Mouse (Mus musculus) stomach, postnatal 0 days (tissue): ENCODE results near the gene Irf1. TPM values are rescaled to one million over a fixed set of nuclear protein-coding genes. Genes with fewer than 3 reads are reported as not detected.
A peak's percentile ranks its signal among the peaks of the same experiment; 100 is the strongest.

Experiments used
- ATAC-seq: fragments of 200-750 bp; cut with Nextera tagmentation; 2 replicates; pipeline ENCODE4 v1.8.0; 2017; ENCODE audit not compliant: low FRiP score, low TSS enrichment
- DNase-seq: peaks from one replicate; pipeline ENCODE4 v3.0.0-alpha.2; 2016; ENCODE audit warnings: low spot score
- H3K27ac ChIP-seq: fragments of 300-500 bp; sonication (generic); replicated peaks from 2 replicates; pipeline ENCODE4 v1.5.1; 2014; ENCODE audit warnings: mild to moderate bottlenecking, control low read depth
- H3K27me3 ChIP-seq: fragments of 300-500 bp; sonication (generic); 2 replicates; pipeline ENCODE4 v1.6.1; 2014; ENCODE audit warnings: low read length; ENCODE audit not compliant: control insufficient read depth, insufficient read depth
- H3K36me3 ChIP-seq: fragments of 300-500 bp; sonication (generic); 2 replicates; pipeline ENCODE4 v1.6.1; 2014; ENCODE audit warnings: low read length, mixed read lengths; ENCODE audit not compliant: control insufficient read depth, insufficient read depth
- H3K4me1 ChIP-seq: fragments of 300-500 bp; sonication (generic); replicated peaks from 2 replicates; pipeline ENCODE4 v1.6.1; 2014; ENCODE audit warnings: antibody characterized with exemption; ENCODE audit not compliant: control insufficient read depth, insufficient read depth
- H3K4me2 ChIP-seq: fragments of 300-500 bp; sonication (generic); replicated peaks from 2 replicates; pipeline ENCODE4 v1.6.1; 2014; ENCODE audit warnings: low read depth, mild to moderate bottlenecking, control low read depth, moderate library complexity
- H3K4me3 ChIP-seq: fragments of 300-500 bp; sonication (generic); 2 replicates; pipeline ENCODE4 v1.5.1; 2014; ENCODE audit warnings: low read depth, low read length, control low read depth
- H3K9ac ChIP-seq: fragments of 300-500 bp; sonication (generic); 2 replicates; pipeline ENCODE4 v1.6.1; 2014; ENCODE audit warnings: mild to moderate bottlenecking, low read length, control low read depth, mixed read lengths
- H3K9me3 ChIP-seq: fragments of 300-500 bp; sonication (generic); 2 replicates; pipeline ENCODE4 v1.6.1; 2016; ENCODE audit warnings: low read length; ENCODE audit not compliant: control insufficient read depth
- CTCF ChIP-seq: IDR thresholded peaks from 2 replicates; pipeline ENCODE4 v1.5.1; 2016; ENCODE audit warnings: antibody characterized with exemption, low read depth, mild to moderate bottlenecking, moderate library complexity
- EP300 ChIP-seq: optimal IDR thresholded peaks from 2 replicates; pipeline ENCODE3; 2016; ENCODE audit warnings: antibody characterized with exemption
- WGBS: fragments of 180-500 bp; shearing (Covaris S2); extraction: QIAGEN DNeasy Blood & Tissue Kit; methylation state at CpG from one replicate; pipeline ENCODE4 v1.1.7; 2014; 5-methylcytosine and 5-hydroxymethylcytosine counted together
- polyA plus RNA-seq: library from polyadenylated mRNA; unstranded; fragments of >200 nt; fragmentation: Nextera tagmentation; extraction: Ambion mirVana; gene quantifications from 2 replicates; pipeline ENCODE4 v1.2.1, GENCODE M21; 2015

The Irf1 gene
- polyA plus RNA-seq, 1 experiment from 2014 or later = 25.7 TPM

DNA sequence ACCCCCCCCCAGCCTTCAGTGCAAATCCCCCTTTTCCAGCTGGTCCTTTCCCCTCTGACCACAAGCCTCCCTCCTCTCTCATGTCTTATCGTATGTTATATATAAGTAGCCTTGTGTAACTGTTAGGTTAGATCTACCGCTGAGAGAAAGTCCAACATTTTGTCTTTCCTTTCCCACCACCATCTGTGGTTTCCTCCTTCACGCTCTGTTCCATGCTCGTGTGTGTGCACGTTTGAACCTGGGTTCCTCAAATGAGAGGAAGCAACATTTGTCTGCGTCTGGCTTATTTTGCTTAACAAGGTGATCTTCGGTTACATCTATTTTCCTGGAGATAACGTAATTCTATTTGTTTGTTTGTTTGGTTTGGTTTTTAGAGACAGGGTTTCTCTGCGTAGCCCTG, 21.8 kb upstream of the Irf1 start:
- Histone ChIP-seq H3K9ac (no peak overlapping the region), H3K27ac (no peak overlapping the region), H3K9me3 (no peaks in the 10 kb centered on the region), H3K4me1 (no peaks in the 10 kb centered on the region), H3K27me3 (no peaks in the 10 kb centered on the region), H3K36me3 (no peaks in the 10 kb centered on the region), H3K4me3 (no peak overlapping the region), H3K4me2 (no peak overlapping the region)
- TF ChIP-seq EP300 = no peak
- TF ChIP-seq CTCF = no peak
- no peak for DNase-seq
- ATAC-seq = no peak
- 84% methylated on average over 9 of the region's 9 CpGs for WGBS

DNA sequence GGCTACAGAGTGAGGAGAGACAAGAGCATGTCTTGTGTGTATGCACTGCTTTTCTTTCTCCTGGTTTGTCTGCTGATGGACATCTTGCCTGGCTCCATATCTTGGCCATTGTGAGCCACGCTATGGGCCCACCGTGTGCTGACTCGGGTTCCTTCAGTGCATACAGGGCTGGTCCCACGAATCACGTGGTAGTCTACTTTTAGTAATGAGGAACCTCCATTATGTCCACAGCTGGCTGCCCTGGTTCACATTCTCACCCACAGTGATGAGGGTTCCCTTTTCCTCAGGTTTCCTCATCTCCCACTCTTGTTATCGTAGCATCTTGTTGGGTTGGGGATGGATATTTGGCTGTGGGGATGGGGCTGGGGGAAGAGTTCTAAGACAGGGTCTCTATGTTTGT, 21.2 kb upstream of the Irf1 start:
- TF ChIP-seq EP300 (no peak), CTCF (no peak)
- ATAC-seq = no peak
- H3K27ac ChIP-seq = no peak overlapping the region
- H3K9me3 ChIP-seq = no peaks in the 10 kb centered on the region
- no peak overlapping the region for H3K4me2 ChIP-seq
- no peaks in the 10 kb centered on the region for H3K4me1 ChIP-seq
- no peak overlapping the region for H3K4me3 ChIP-seq
- no peak for DNase-seq
- no peaks in the 10 kb centered on the region for H3K27me3 ChIP-seq
- no peak overlapping the region for H3K9ac ChIP-seq
- H3K36me3 ChIP-seq = no peaks in the 10 kb centered on the region
- 85% methylated on average over 6 of the region's 6 CpGs for WGBS

DNA sequence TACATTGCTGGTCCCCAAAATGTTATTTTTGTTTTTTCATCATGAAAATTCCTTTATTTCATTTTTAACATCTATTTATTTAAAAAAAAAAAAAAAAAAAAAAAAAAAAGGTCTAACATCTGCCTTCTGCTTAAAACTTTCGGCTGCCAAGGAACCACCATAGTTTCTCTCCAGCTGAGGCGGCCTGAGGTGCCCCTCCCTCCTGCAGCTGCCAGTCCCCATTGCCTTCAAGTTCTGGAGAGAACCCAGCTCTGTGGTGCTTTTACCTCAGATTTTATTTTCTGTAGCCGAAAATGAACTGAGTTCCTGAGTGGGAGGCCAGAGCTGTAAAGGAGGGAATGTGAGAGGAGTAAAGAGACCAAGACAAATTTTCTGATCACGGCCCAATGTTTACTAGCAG, 20.5 kb upstream of the Irf1 start:
- no peaks in the 10 kb centered on the region for H3K4me1 ChIP-seq
- TF ChIP-seq CTCF = no peak
- no peak for TF ChIP-seq EP300
- H3K4me3 ChIP-seq = no peak overlapping the region
- no peaks in the 10 kb centered on the region for H3K27me3 ChIP-seq
- ATAC-seq (no peak), DNase-seq (no peak)
- no peaks in the 10 kb centered on the region for H3K36me3 ChIP-seq
- no peak overlapping the region for H3K9ac ChIP-seq
- no peaks in the 10 kb centered on the region for H3K9me3 ChIP-seq
- WGBS = 57% methylated on average over 4 of the region's 4 CpGs
- no peak overlapping the region for H3K27ac ChIP-seq
- no peak overlapping the region for H3K4me2 ChIP-seq

DNA sequence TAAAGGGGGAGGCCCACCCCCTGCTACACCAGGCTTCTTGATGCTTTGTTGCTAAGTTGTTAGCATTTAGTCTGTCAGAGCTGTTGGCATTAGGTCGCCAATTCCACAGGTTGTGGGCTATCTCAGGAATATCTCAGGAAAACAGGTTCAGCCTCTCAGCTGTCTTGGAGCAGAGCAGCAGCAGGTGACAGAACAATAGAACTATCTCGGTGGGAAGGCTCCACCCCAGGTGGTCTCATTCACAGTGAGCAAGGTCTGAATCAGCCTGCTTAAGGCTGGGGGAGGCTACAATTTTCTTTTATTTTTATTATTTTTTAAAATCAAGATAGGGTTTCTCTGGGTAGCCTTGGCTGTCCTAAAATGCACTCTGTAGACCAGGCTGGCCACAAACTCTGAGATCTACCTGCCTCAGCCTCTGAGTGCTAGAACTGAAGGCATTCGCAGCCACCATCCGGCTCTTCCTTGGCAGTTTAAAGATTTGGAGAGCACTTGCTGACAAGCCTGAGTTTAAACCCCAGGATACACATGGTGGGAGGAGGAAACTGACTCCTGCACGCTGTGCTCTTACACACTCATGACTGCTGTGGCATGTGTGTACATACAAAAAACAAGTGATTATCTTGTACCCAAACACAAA, 20.0 kb upstream of the Irf1 start:
- ATAC-seq (no peak), DNase-seq (no peak)
- Histone ChIP-seq H3K4me3 (no peak overlapping the region), H3K4me1 (no peaks in the 10 kb centered on the region), H3K27ac (no peak overlapping the region), H3K27me3 (no peaks in the 10 kb centered on the region), H3K9me3 (no peaks in the 10 kb centered on the region), H3K4me2 (no peak overlapping the region), H3K9ac (no peak overlapping the region), H3K36me3 (no peaks in the 10 kb centered on the region)
- whole genome bisulfite sequencing = 55% methylated on average over 5 of the region's 5 CpGs
- no peak for TF ChIP-seq CTCF

DNA sequence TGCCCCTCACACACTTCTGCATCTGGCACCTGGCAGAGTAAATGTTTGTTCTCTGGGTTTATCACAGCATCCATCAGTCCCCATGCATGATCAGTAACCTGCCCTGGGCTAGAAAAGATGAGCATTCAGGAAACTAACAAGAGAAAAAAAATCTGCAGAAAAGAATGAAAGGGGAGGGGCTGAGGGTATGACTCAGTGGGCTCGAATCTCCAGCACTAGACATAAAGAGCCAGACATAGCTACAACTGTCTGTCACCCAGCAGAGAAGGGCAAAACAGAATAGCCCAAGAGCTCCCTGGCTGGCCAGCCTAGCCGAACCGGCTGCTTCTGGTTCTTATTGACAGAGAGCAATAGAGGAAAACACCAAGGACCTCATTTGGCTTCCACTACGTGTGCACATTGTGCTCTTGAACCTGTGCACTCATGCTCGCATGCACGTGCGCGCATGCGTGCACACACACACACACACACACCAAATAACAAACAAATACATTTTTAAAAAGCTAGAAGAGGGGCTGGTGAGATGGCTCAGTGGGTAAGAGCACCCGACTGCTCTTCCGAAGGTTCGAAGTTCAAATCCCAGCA, 14.7 kb upstream of the Irf1 start:
- Histone ChIP-seq H3K27me3 (no peaks in the 10 kb centered on the region), H3K4me3 (no peak overlapping the region), H3K27ac (no peak overlapping the region), H3K4me1 (peaks cover 11% of the 10 kb centered on the region), H3K36me3 (no peaks in the 10 kb centered on the region), H3K9me3 (no peaks in the 10 kb centered on the region), H3K9ac (no peak overlapping the region), H3K4me2 (no peak overlapping the region)
- DNase-seq (no peak), ATAC-seq (no peak)
- 77% methylated on average over 12 of the region's 12 CpGs for WGBS
- TF ChIP-seq EP300 (no peak), CTCF (no peak)

DNA sequence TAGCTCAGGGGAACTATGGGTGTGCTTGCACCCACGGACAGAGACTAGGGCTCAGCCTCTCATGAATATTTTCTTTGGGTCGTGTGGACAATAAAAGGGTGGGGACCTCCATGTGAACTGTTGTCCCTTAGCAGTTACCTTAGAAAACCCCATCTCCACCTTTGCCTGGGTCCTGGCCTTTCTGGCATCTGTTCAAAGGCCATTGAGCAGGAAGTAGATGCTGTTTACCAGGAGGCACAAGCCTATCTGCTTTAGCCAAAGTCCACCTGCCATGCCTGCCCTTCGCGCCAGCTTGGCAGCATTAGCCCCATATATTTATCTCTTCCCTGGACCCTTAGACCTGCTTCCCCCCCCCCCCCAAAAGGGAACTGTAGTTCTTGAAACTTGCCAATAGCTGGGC, 12.2 kb upstream of the Irf1 start:
- Histone ChIP-seq H3K4me2 (no peak overlapping the region), H3K9me3 (no peaks in the 10 kb centered on the region), H3K27ac (no peak overlapping the region), H3K36me3 (no peaks in the 10 kb centered on the region), H3K9ac (no peak overlapping the region), H3K4me3 (no peak overlapping the region), H3K27me3 (no peaks in the 10 kb centered on the region), H3K4me1 (peaks cover 19% of the 10 kb centered on the region)
- DNase-seq = peak; percentile 63
- WGBS = 77% methylated on average over 4 of the region's 4 CpGs
- TF ChIP-seq EP300 (no peak), CTCF (no peak)
- peak; percentile 46; the same call in 1 of the 2 replicates for ATAC-seq
